Mouse (Mus musculus) left cerebral cortex, adult 2 months (tissue): ENCODE measurements around the gene Kdm8. TPM values are rescaled to one million over a fixed set of nuclear protein-coding genes. Genes with fewer than 3 reads are reported as not detected.

Experiments
- DNase-seq, 2 experiments: peaks; one replicate each; pipeline ENCODE4 v3.0.0; 2021 to 2022; ENCODE audit warnings: low spot score in 2 of 2, mixed read lengths in 1 of 2; ENCODE audit errors: extremely low spot score in 1 of 2
- H3K27ac ChIP-seq: fragments of 200-600 bp; 2 replicates; pipeline ENCODE4 v1.8.1; 2022
- H3K4me3 ChIP-seq: fragments of 200-600 bp; 2 replicates; pipeline ENCODE4 v1.8.1; 2022
- CTCF ChIP-seq: fragments of 200-600 bp; IDR thresholded peaks from 2 replicates; pipeline ENCODE4 v1.8.1; 2022; ENCODE audit warnings: antibody characterized with exemption, mild to moderate bottlenecking, moderate library complexity
- intact Hi-C: fragments of 180-260 bp; cut with DNase I; formaldehyde crosslinking; loops from one replicate; pipeline ENCODE4 v1.15.1; 2025
- total RNA-seq, 2 experiments: library from RNA; stranded (reverse); gene quantifications; 2 replicates each; pipeline ENCODE4 v1.2.3; 2021

Gene Kdm8
- total RNA-seq, 2 experiments from 2014 or later = 4.2 to 4.7 TPM

GRCm38 (mm10) chr7:125470901-125471300, 26.4 kb downstream of the Kdm8 start:
- Histone ChIP-seq H3K4me3 (no peak overlapping the region), H3K27ac (no peak overlapping the region)
- TF ChIP-seq CTCF = no peak
- intact Hi-C loops = loop anchor here (1.0 kb wide), 1 partner anchor 168 kb away; no protein-coding TSS in a partner anchor
- no peak for DNase-seq

- intact Hi-C loops = loop anchor here (1.0 kb wide), 1 partner anchor 109 kb away; no protein-coding TSS in a partner anchor
- Histone ChIP-seq H3K4me3 (no peak overlapping the region), H3K27ac (peak overlapping the region; percentile 59; the same call in 1 of the 2 replicates)
- DNase-seq = peak; percentile 74 to 80
- peak; percentile 96 for TF ChIP-seq CTCF
These were observed 27.7 kb downstream of the Kdm8 start for GRCm38 (mm10) chr7:125471991-125472741.

- H3K27ac ChIP-seq = no peak overlapping the region
- TF ChIP-seq CTCF = no peak
- intact Hi-C loops = no loop called here
- no peak for DNase-seq
- H3K4me3 ChIP-seq = no peak overlapping the region
These were observed 30.1 kb downstream of the Kdm8 start for GRCm38 (mm10) chr7:125474535-125474934.

- no peak for DNase-seq
- intact Hi-C loops = no loop called here
- TF ChIP-seq CTCF = no peak; the same call in 1 of the 2 replicates
- H3K4me3 ChIP-seq = no peak overlapping the region
- H3K27ac ChIP-seq = peak overlapping the region; percentile 4; the same call in 1 of the 2 replicates
These were observed 31.2 kb downstream of the Kdm8 start for GRCm38 (mm10) chr7:125475601-125476251.

- intact Hi-C loops = no loop called here
- no peak overlapping the region for H3K27ac ChIP-seq
- no peak for DNase-seq
- TF ChIP-seq CTCF = no peak
- no peak overlapping the region for H3K4me3 ChIP-seq
These were observed 34.0 kb downstream of the Kdm8 start for GRCm38 (mm10) chr7:125478391-125478984.

- no peak overlapping the region for H3K27ac ChIP-seq
- H3K4me3 ChIP-seq = no peak overlapping the region
- no peak for DNase-seq
- intact Hi-C loops = no loop called here
- TF ChIP-seq CTCF = no peak
These were observed 36.0 kb downstream of the Kdm8 start for GRCm38 (mm10) chr7:125480518-125480917.

- Histone ChIP-seq H3K27ac (no peak overlapping the region), H3K4me3 (no peak overlapping the region)
- TF ChIP-seq CTCF = no peak
- no peak for DNase-seq
- intact Hi-C loops = no loop called here
These were observed 37.9 kb downstream of the Kdm8 start for GRCm38 (mm10) chr7:125482339-125482738.

- no peak overlapping the region for H3K4me3 ChIP-seq
- intact Hi-C loops = no loop called here
- no peak overlapping the region for H3K27ac ChIP-seq
- TF ChIP-seq CTCF = no peak
- DNase-seq = no peak
These were observed 38.4 kb downstream of the Kdm8 start for GRCm38 (mm10) chr7:125482886-125483285.

- no peak overlapping the region for H3K27ac ChIP-seq
- no peak for DNase-seq
- intact Hi-C loops = no loop called here
- TF ChIP-seq CTCF = no peak
- H3K4me3 ChIP-seq = no peak overlapping the region
These were observed 40.3 kb downstream of the Kdm8 start for GRCm38 (mm10) chr7:125484791-125485190.

GRCm38 (mm10) chr7:125486121-125486630, 41.7 kb downstream of the Kdm8 start:
- intact Hi-C loops = no loop called here
- Histone ChIP-seq H3K4me3 (no peak overlapping the region), H3K27ac (no peak overlapping the region)
- no peak for DNase-seq
- no peak for TF ChIP-seq CTCF

GRCm38 (mm10) chr7:125487126-125487525, 42.6 kb downstream of the Kdm8 start:
- H3K27ac ChIP-seq = no peak overlapping the region
- intact Hi-C loops = no loop called here

GRCm38 (mm10) chr7:125488706-125489105, 44.2 kb downstream of the Kdm8 start:
- TF ChIP-seq CTCF = no peak
- DNase-seq = no peak
- no peak overlapping the region for H3K27ac ChIP-seq
- intact Hi-C loops = no loop called here
- no peak overlapping the region for H3K4me3 ChIP-seq

More at GRCm38 (mm10) chr7:125487126-125487525, 42.6 kb downstream of the Kdm8 start:
- no peak for DNase-seq
- H3K4me3 ChIP-seq = no peak overlapping the region
- TF ChIP-seq CTCF = no peak
